Mouse (Mus musculus): ENCODE measurements around the gene Gtf3c1. TPM values are rescaled to one million over a fixed set of nuclear protein-coding genes. Genes with fewer than 3 reads are reported as not detected.
A peak's percentile ranks its signal among the peaks of the same experiment; 100 is the strongest.

Gtf3c1 gene
- polyA plus RNA-seq, 1 experiment from 2014 or later, result 4.8 TPM

DNA sequence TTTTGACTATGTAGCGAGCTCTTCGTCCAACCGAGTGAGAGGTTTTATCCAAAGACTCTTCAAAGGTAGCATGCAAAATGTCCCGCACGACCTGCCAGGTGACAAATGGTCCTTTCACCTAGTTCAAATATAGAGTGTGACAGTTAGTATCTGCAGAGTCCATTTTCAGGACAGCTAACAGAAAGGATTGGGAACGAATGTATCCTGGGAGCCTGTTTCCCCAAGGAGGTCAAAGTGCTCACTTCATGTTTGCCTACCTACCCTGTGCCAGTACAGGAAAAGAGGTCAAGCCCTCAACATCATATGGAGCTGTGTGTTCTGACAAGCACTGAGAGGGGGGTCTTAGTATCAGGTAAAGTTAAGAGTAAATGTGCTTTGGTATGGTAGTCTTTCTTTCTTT is 50.1 kb downstream of the Gtf3c1 start:
- Histone ChIP-seq H3K4me3 (ENCODE audit: low read depth, low read length) (no peak overlapping the region), H3K4me1 (ENCODE audit: insufficient read depth) (0 out of 2 replicates have a peak, but pooled peaks cover 3% of the 10 kb centered on the region), H3K27me3 (ENCODE audit: insufficient read depth, low read length) (no peaks in the 10 kb centered on the region), H3K9me3 (ENCODE audit: low read length) (no peaks in the 10 kb centered on the region), H3K36me3 (replicated peaks; ENCODE audit: insufficient read depth, low read length) (peaks cover 77% of the 10 kb centered on the region), H3K27ac (ENCODE audit: low read depth) (peak overlapping the region; percentile 80), H3K9ac (replicated peaks) (no peak overlapping the region), H3K4me2 (ENCODE audit: low read depth, low read length) (no peak overlapping the region)
- ATAC-seq (peak; percentile 84), DNase-seq (no peak)
- TF ChIP-seq EP300 (IDR thresholded peaks at IDR 0.05; ENCODE audit: low read depth) (0 out of 2 replicates have a peak, but pooled peaks have one; percentile 10), CTCF (IDR thresholded peaks at IDR 0.05; ENCODE audit: low read depth) (no peak)
- WGBS (ENCODE audit: insufficient replicate concordance), result 66% methylated on average over 6 of the region's 6 CpGs

DNA sequence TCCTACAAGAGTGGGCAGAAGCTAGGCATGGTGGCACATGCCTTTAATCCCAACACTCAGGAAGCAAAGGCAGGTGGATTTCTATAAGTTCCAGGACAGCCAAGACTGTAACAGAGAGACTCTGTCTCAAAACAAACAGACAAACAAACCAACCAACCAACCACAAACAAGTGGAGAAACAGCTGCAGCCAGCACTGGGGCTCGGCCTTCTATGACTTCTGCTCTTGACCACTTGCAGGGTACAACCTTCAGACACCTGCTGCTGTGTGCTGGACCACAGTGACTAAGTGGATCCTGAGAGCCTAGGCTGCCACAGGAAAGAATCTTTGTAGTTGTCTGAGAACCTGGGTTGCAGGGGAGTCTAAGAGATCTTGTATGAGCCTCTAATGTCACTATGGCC is 58.6 kb downstream of the Gtf3c1 start:
- H3K4me3 ChIP-seq (ENCODE audit: low read depth, low read length), result no peak overlapping the region
- H3K9ac ChIP-seq (replicated peaks), result no peak overlapping the region
- TF ChIP-seq EP300 (IDR thresholded peaks at IDR 0.05; ENCODE audit: low read depth) (no peak), CTCF (IDR thresholded peaks at IDR 0.05; ENCODE audit: low read depth) (no peak)
- H3K9me3 ChIP-seq (ENCODE audit: low read length), result no peaks in the 10 kb centered on the region
- no peak overlapping the region for H3K4me2 ChIP-seq (ENCODE audit: low read depth, low read length)
- 81% methylated on average over 1 of the region's 1 CpGs for WGBS (ENCODE audit: insufficient replicate concordance)
- H3K27ac ChIP-seq (ENCODE audit: low read depth), result no peak overlapping the region
- DNase-seq (no peak), ATAC-seq (no peak)
- H3K4me1 ChIP-seq (ENCODE audit: insufficient read depth), result no peaks in the 10 kb centered on the region
- H3K27me3 ChIP-seq (ENCODE audit: insufficient read depth, low read length), result no peaks in the 10 kb centered on the region
- H3K36me3 ChIP-seq (replicated peaks; ENCODE audit: insufficient read depth, low read length), result peaks cover 74% of the 10 kb centered on the region

DNA sequence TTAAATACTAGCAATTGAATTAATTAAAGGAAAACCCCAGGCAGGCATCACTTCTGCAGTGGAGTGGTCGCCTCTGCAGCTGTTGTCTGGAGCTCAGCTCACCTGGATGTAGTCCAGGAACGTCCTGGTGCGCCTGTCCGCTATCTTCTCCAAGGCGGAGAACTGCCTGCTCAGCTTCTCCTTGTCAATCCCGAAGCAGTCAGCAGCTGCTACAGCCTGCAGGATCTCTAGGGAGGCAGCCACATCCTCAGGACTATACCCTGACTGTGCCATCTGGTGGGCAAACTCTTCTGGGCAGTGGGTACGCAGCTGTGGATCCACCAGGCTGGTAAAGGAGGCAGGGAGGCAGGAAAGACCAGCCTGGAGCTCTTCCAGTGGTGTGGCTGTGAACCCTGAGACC is 62.2 kb downstream of the Gtf3c1 start:
- DNase-seq (no peak), ATAC-seq (no peak)
- Histone ChIP-seq H3K9me3 (ENCODE audit: low read length) (no peaks in the 10 kb centered on the region), H3K4me1 (ENCODE audit: insufficient read depth) (no peaks in the 10 kb centered on the region), H3K36me3 (replicated peaks; ENCODE audit: insufficient read depth, low read length) (peaks cover 90% of the 10 kb centered on the region), H3K27ac (ENCODE audit: low read depth) (no peak overlapping the region), H3K4me3 (ENCODE audit: low read depth, low read length) (no peak overlapping the region), H3K4me2 (ENCODE audit: low read depth, low read length) (no peak overlapping the region), H3K27me3 (ENCODE audit: insufficient read depth, low read length) (no peaks in the 10 kb centered on the region), H3K9ac (replicated peaks) (no peak overlapping the region)
- TF ChIP-seq EP300 (IDR thresholded peaks at IDR 0.05; ENCODE audit: low read depth) (no peak), CTCF (IDR thresholded peaks at IDR 0.05; ENCODE audit: low read depth) (no peak)
- WGBS (ENCODE audit: insufficient replicate concordance), result 85% methylated on average over 7 of the region's 7 CpGs

DNA sequence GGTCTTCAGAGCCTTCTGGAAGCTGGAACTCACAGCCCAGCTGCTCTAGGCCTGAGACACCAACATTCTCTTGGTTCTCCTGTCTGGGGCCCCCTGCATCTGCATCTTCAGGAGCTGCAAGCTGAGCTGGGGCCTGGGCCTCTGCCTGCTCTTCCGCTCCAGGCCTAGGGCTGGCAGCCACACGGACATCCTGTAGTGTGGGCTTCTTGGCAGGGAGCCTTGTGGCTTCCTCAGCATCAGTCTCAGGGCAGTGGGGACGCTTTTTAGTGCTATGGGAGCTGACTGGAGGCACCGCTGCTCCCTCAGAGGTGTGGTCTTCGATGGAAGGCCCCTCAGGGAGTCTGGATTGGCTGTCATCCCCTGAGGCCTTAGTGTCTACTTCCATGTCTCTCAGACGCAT is 63.7 kb downstream of the Gtf3c1 start:
- H3K9ac ChIP-seq (replicated peaks), result no peak overlapping the region
- WGBS (ENCODE audit: insufficient replicate concordance), result 50% methylated on average over 6 of the region's 6 CpGs
- peaks cover 83% of the 10 kb centered on the region for H3K36me3 ChIP-seq (replicated peaks; ENCODE audit: insufficient read depth, low read length)
- H3K4me3 ChIP-seq (ENCODE audit: low read depth, low read length), result no peak overlapping the region
- TF ChIP-seq EP300 (IDR thresholded peaks at IDR 0.05; ENCODE audit: low read depth) (no peak), CTCF (IDR thresholded peaks at IDR 0.05; ENCODE audit: low read depth) (no peak)
- no peak for DNase-seq
- no peaks in the 10 kb centered on the region for H3K4me1 ChIP-seq (ENCODE audit: insufficient read depth)
- no peaks in the 10 kb centered on the region for H3K27me3 ChIP-seq (ENCODE audit: insufficient read depth, low read length)
- H3K9me3 ChIP-seq (ENCODE audit: low read length), result no peaks in the 10 kb centered on the region
- no peak overlapping the region for H3K27ac ChIP-seq (ENCODE audit: low read depth)
- no peak overlapping the region for H3K4me2 ChIP-seq (ENCODE audit: low read depth, low read length)
- peak; percentile 43; the same call in 1 of the 2 replicates for ATAC-seq

DNA sequence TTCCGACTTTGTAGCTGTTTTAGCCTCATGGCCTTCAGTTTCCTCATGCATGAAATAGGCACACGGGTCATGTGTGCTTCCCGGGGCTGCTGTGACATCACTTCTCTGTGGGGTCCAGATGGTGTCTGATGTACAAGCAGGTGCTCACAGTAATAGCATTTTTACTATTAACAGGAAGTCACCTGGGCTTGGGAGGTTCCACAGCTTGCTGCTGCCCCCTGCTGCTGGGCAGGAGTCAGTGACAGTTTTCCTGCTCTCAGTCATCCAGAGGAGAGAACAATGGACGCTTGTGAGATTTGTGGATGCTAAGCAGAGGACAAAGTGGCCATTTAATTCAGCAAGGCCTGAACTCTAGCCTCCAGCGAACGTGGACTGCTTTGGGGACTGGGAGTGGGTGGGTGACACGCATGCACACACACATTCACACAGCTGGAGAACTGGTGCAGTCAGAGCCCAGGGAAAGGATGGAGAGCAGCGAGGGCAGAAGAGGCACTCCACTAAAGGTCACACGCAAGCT is 68.7 kb downstream of the Gtf3c1 start:
- Histone ChIP-seq H3K27ac (ENCODE audit: low read depth) (no peak overlapping the region), H3K4me3 (ENCODE audit: low read depth, low read length) (no peak overlapping the region), H3K4me1 (ENCODE audit: insufficient read depth) (peaks cover 3% of the 10 kb centered on the region), H3K9ac (replicated peaks) (no peak overlapping the region), H3K9me3 (ENCODE audit: low read length) (no peaks in the 10 kb centered on the region), H3K27me3 (ENCODE audit: insufficient read depth, low read length) (no peaks in the 10 kb centered on the region), H3K4me2 (ENCODE audit: low read depth, low read length) (peak overlapping the region; percentile 29; the same call in 1 of the 2 replicates), H3K36me3 (replicated peaks; ENCODE audit: insufficient read depth, low read length) (peaks cover 39% of the 10 kb centered on the region)
- peak; percentile 65 for ATAC-seq
- TF ChIP-seq CTCF (IDR thresholded peaks at IDR 0.05; ENCODE audit: low read depth) (peak; percentile 90), EP300 (IDR thresholded peaks at IDR 0.05; ENCODE audit: low read depth) (no peak)
- DNase-seq, result peak; percentile 79
- WGBS (ENCODE audit: insufficient replicate concordance), result 36% methylated on average over 9 of the region's 9 CpGs

DNA sequence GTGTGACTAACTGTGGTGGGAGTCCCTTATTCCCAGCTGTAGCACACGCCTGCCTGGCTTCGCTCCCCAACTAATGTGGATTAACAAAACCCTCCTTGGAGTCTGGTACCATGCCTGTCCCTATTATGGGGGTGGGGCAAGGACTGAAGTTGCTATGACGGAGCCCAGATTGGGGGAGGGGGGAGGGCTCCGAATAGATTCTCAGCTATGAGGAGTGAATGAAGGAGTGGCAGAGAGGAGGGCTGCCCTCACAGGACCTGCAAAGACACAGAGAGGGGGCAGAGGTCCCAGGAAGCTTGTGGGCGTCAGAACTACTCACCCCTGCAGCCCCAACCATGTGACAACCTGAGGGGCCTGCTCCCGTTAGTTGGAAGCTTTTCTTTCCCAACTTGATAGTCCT is 69.2 kb downstream of the Gtf3c1 start:
- H3K9ac ChIP-seq (replicated peaks), result no peak overlapping the region
- no peak overlapping the region for H3K4me3 ChIP-seq (ENCODE audit: low read depth, low read length)
- H3K36me3 ChIP-seq (replicated peaks; ENCODE audit: insufficient read depth, low read length), result peaks cover 35% of the 10 kb centered on the region
- H3K4me1 ChIP-seq (ENCODE audit: insufficient read depth), result peaks cover 3% of the 10 kb centered on the region
- TF ChIP-seq CTCF (IDR thresholded peaks at IDR 0.05; ENCODE audit: low read depth), result no peak
- TF ChIP-seq EP300 (IDR thresholded peaks at IDR 0.05; ENCODE audit: low read depth), result no peak
- H3K4me2 ChIP-seq (ENCODE audit: low read depth, low read length), result peak overlapping the region; percentile 29; the same call in 1 of the 2 replicates
- WGBS (ENCODE audit: insufficient replicate concordance), result 53% methylated on average over 6 of the region's 6 CpGs
- no peak for ATAC-seq
- H3K9me3 ChIP-seq (ENCODE audit: low read length), result no peaks in the 10 kb centered on the region
- no peak for DNase-seq
- H3K27ac ChIP-seq (ENCODE audit: low read depth), result no peak overlapping the region
- no peaks in the 10 kb centered on the region for H3K27me3 ChIP-seq (ENCODE audit: insufficient read depth, low read length)
